Mouse (Mus musculus): ENCODE results near the gene Car9. TPM values are rescaled to one million over a fixed set of nuclear protein-coding genes. Genes with fewer than 3 reads are reported as not detected.

Car9 gene
- total and polyA plus RNA-seq, 2 experiments from 2014 or later, result 0.14 to 0.65 TPM

GRCm38 (mm10) chr4:43558028-43558630, 51.4 kb downstream of the Car9 start:
- no peak for TF ChIP-seq CTCF (IDR thresholded peaks at IDR 0.05; ENCODE audit: low read depth)
- H3K4me3 ChIP-seq (ENCODE audit: low read depth, low read length), result no peak overlapping the region
- H3K9ac ChIP-seq, result no peak overlapping the region
- no peaks in the 10 kb centered on the region for H3K27me3 ChIP-seq (ENCODE audit: insufficient read depth, low read length)
- no peak for ATAC-seq
- no peaks in the 10 kb centered on the region for H3K9me3 ChIP-seq (ENCODE audit: low read length)
- no peak for DNase-seq
- H3K36me3 ChIP-seq (ENCODE audit: insufficient read depth), result peaks cover 52% of the 10 kb centered on the region
- no peak overlapping the region for H3K4me2 ChIP-seq (ENCODE audit: low read depth)
- no peak overlapping the region for H3K27ac ChIP-seq (ENCODE audit: low read depth, low read length)
- H3K4me1 ChIP-seq (ENCODE audit: insufficient read depth), result 0 out of 2 replicates have a peak, but pooled peaks cover under 1% of the 10 kb centered on the region
- WGBS, result 61% methylated on average over 5 of the region's 5 CpGs

- ATAC-seq (no peak), DNase-seq (no peak)
- Histone ChIP-seq H3K9me3 (ENCODE audit: low read length) (no peaks in the 10 kb centered on the region), H3K4me3 (ENCODE audit: low read depth, low read length) (no peak overlapping the region), H3K9ac (no peak overlapping the region), H3K36me3 (ENCODE audit: insufficient read depth) (peaks cover 46% of the 10 kb centered on the region), H3K27me3 (ENCODE audit: insufficient read depth, low read length) (no peaks in the 10 kb centered on the region), H3K4me1 (ENCODE audit: insufficient read depth) (peaks cover 7% of the 10 kb centered on the region; the same call in 1 of the 2 replicates), H3K4me2 (ENCODE audit: low read depth) (no peak overlapping the region), H3K27ac (ENCODE audit: low read depth, low read length) (no peak overlapping the region)
- no peak for TF ChIP-seq CTCF (IDR thresholded peaks at IDR 0.05; ENCODE audit: low read depth)
- WGBS, result 40% methylated on average over 13 of the region's 13 CpGs
Observed at GRCm38 (mm10) chr4:43558631-43559356, 52.0 kb downstream of the Car9 start.

- Histone ChIP-seq H3K27ac (ENCODE audit: low read depth, low read length) (no peak overlapping the region), H3K9ac (no peak overlapping the region), H3K4me2 (ENCODE audit: low read depth) (no peak overlapping the region), H3K27me3 (ENCODE audit: insufficient read depth, low read length) (no peaks in the 10 kb centered on the region), H3K4me1 (ENCODE audit: insufficient read depth) (peaks cover 12% of the 10 kb centered on the region; the same call in 1 of the 2 replicates), H3K4me3 (ENCODE audit: low read depth, low read length) (no peak overlapping the region), H3K9me3 (ENCODE audit: low read length) (no peaks in the 10 kb centered on the region), H3K36me3 (ENCODE audit: insufficient read depth) (peaks cover 39% of the 10 kb centered on the region)
- no peak for TF ChIP-seq CTCF (IDR thresholded peaks at IDR 0.05; ENCODE audit: low read depth)
- ATAC-seq, result no peak
- 85% methylated on average over 13 of the region's 13 CpGs for WGBS
- DNase-seq, result no peak
Observed at GRCm38 (mm10) chr4:43559519-43560242, 52.9 kb downstream of the Car9 start.

DNA sequence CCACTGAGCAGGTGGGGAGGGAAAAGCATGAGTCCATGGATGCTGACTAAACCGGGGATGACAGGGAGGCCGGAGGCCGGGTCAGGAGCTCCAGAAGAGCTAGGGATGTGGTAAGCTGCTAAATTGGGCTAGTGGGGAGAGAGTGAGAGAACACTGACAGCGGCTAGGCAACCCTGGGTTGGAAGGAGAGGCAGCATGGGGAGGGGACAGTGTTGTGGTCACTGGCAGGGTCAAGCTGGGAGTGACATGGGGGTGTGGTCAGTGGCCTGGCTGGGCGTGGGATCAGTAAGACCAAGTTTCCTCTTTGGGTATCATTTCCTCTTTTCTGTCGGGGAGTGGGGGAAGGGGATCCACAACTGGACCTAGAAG, 53.5 kb downstream of the Car9 start:
- WGBS, result 70% methylated on average over 6 of the region's 6 CpGs
- Histone ChIP-seq H3K4me2 (ENCODE audit: low read depth) (no peak overlapping the region), H3K4me3 (ENCODE audit: low read depth, low read length) (no peak overlapping the region), H3K9ac (no peak overlapping the region), H3K4me1 (ENCODE audit: insufficient read depth) (peaks cover 12% of the 10 kb centered on the region; the same call in 1 of the 2 replicates), H3K27ac (ENCODE audit: low read depth, low read length) (no peak overlapping the region), H3K9me3 (ENCODE audit: low read length) (no peaks in the 10 kb centered on the region), H3K27me3 (ENCODE audit: insufficient read depth, low read length) (no peaks in the 10 kb centered on the region), H3K36me3 (ENCODE audit: insufficient read depth) (peaks cover 38% of the 10 kb centered on the region)
- no peak for TF ChIP-seq CTCF (IDR thresholded peaks at IDR 0.05; ENCODE audit: low read depth)
- DNase-seq (no peak), ATAC-seq (no peak)

DNA sequence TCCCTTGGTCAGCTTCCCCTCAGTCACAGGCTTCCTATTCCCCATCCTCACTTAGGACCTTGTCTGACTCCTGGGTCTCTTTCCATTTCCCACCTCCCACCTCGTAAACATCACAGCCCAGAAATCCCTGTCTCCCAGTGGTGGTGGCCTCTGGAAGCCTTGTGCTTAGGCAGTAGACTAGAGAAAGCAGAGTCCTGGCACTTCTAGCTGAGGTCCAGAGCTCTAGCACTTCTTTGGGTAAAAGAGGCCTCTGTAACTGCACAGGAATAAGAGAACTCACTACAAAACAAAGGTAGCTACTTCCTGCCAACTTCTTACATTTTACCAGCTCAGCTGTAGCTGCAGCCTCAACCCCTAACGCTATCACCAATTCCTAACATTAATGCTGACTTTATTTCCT, 54.2 kb downstream of the Car9 start:
- DNase-seq (no peak), ATAC-seq (no peak)
- H3K9me3 ChIP-seq (ENCODE audit: low read length), result no peaks in the 10 kb centered on the region
- 42% methylated on average over 2 of the region's 2 CpGs for WGBS
- H3K9ac ChIP-seq, result no peak overlapping the region
- H3K4me1 ChIP-seq (ENCODE audit: insufficient read depth), result peaks cover 12% of the 10 kb centered on the region; the same call in 1 of the 2 replicates
- peak overlapping the region; percentile 97 for H3K4me3 ChIP-seq (ENCODE audit: low read depth, low read length)
- H3K27me3 ChIP-seq (ENCODE audit: insufficient read depth, low read length), result no peaks in the 10 kb centered on the region
- peaks cover 38% of the 10 kb centered on the region for H3K36me3 ChIP-seq (ENCODE audit: insufficient read depth)
- H3K27ac ChIP-seq (ENCODE audit: low read depth, low read length), result no peak overlapping the region
- TF ChIP-seq CTCF (IDR thresholded peaks at IDR 0.05; ENCODE audit: low read depth), result no peak
- H3K4me2 ChIP-seq (ENCODE audit: low read depth), result peak overlapping the region; percentile 72

- 1% methylated on average over 16 of the region's 16 CpGs for WGBS
- ATAC-seq, result peak; percentile 14
Observed at GRCm38 (mm10) chr4:43561436-43561996, 54.8 kb downstream of the Car9 start.

More at GRCm38 (mm10) chr4:43561436-43561996, 54.8 kb downstream of the Car9 start:
- H3K27ac ChIP-seq (ENCODE audit: low read depth, low read length), result peak overlapping the region; percentile 94
- peaks cover 12% of the 10 kb centered on the region; the same call in 1 of the 2 replicates for H3K4me1 ChIP-seq (ENCODE audit: insufficient read depth)
- no peak for DNase-seq
- peak overlapping the region; percentile 97 for H3K4me3 ChIP-seq (ENCODE audit: low read depth, low read length)
- no peak for TF ChIP-seq CTCF (IDR thresholded peaks at IDR 0.05; ENCODE audit: low read depth)
- H3K27me3 ChIP-seq (ENCODE audit: insufficient read depth, low read length), result no peaks in the 10 kb centered on the region
- peak overlapping the region; percentile 89 for H3K9ac ChIP-seq
- H3K4me2 ChIP-seq (ENCODE audit: low read depth), result peak overlapping the region; percentile 72
- peaks cover 38% of the 10 kb centered on the region for H3K36me3 ChIP-seq (ENCODE audit: insufficient read depth)
- H3K9me3 ChIP-seq (ENCODE audit: low read length), result no peaks in the 10 kb centered on the region

Measured in forebrain, postnatal 0 days (tissue).